Mouse (Mus musculus): ENCODE data around the gene N4bp1. TPM values are rescaled to one million over a fixed set of nuclear protein-coding genes. Genes with fewer than 3 reads are reported as not detected.
A peak's percentile ranks its signal among the peaks of the same experiment; 100 is the strongest.

The N4bp1 gene
- polyA plus RNA-seq, 1 experiment from 2014 or later = 35.2 TPM

DNA sequence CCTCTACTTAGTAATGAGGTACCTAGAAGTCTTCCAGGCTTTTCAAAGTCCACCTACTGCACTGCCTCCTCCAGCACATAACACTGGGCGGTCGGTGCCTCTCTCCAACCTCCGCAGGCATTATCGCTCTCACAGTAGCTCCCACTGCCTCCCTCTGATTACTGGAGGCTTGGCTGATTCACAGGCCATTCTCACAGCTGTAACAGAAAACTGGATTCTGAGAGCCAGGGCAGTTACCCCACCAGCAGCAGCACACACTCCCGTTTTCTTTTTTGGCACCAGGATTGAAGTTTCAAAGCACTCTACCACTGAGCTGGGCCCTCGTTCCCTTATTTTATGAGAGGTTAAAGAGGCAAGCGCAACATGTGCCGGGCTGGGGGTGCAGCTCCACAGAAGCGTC, 3.1 kb downstream of the N4bp1 start:
- ATAC-seq (no peak), DNase-seq (ENCODE audit: low read depth, low spot score) (no peak)
- in situ Hi-C loops (cut with MboI; ENCODE audit: low pct_unique_long_range_greater_than_20kb) = no loop called here
- H3K27me3 ChIP-seq = no peaks in the 10 kb centered on the region
- no peak for TF ChIP-seq CTCF (IDR thresholded peaks at IDR 0.05)
- ChIA-PET CTCF (no interaction called here), POLR2A (no interaction called here)

DNA sequence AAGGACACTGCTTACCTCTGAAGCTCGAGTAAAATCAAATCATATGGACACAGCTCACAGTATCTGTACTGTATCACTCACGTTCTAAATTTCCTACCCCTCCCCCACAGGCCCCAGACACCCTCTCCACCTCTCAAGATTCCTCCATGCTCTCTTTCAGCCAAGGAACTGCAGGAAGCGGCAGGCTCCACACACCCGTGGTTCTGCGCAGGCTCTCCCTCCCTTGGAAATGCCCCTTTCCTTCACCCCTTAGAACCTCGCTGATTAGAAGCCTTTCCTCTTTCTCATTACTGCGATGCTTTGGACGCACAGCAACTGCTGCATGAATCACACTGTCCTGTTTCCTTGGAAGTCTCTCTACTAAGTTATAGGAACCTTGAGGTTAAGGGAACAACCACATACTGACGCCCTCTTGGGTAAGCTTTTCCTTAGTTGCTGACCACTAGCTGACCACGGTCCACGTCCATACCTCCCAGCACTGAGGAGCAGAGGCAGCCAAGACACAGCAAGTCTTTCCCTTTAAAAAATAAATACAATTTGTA, 3.9 kb downstream of the N4bp1 start:
- ATAC-seq (no peak), DNase-seq (ENCODE audit: low read depth, low spot score) (no peak)
- POLR2A ChIA-PET = no interaction called here
- in situ Hi-C loops (cut with MboI; ENCODE audit: low pct_unique_long_range_greater_than_20kb) = no loop called here
- no peak for TF ChIP-seq CTCF (IDR thresholded peaks at IDR 0.05)
- CTCF ChIA-PET = no interaction called here
- no peaks in the 10 kb centered on the region for H3K27me3 ChIP-seq

DNA sequence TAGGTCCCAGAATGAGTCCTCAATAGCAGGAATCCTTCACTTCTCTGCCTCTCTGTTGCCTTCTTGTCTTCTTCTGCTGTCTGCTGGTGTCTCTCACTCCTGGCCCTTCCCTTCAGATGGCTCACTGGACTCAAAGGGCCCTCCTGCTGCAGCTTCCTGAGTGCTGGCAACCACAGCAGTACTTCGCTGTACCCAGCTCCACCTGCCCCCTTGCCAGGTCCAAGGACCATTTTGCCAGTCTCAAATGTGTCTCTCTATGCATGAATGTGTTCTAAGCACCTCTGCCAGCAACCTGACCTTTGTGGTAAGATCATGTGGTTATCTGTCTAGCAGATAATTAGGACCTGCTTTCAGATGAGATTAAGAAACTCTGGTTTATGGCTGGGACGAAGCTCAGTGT, 8.2 kb downstream of the N4bp1 start:
- DNase-seq (ENCODE audit: low read depth, low spot score) = no peak
- CTCF ChIA-PET = interaction anchor here (0.9 to 1.4 kb wide), 4 partner anchors 9 to 27 kb away, joined by 3 to 4 read pairs (median 3); no protein-coding TSS in a partner anchor

DNA sequence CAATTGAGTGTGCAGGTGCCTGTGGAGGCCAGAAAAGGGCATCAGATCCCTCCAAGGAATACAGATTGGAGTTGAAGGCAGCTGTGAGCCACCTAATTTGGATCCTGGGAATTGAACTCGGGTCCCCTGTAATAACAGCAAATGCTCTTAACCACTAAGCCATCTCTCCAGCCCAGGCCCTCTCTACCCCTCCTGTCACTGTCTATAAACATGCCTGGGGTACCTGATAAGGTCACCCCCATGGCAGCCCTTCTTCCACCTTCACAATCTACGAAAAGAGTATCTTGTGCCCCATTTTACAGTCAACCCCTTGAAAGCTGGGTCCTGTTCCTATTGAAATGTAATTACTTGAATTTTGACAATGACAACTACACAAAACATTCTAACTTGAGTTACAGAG, 11.0 kb downstream of the N4bp1 start:
- ChIA-PET POLR2A (interaction anchor here (1.0 kb wide), 1 partner anchor 9 kb away, joined by 4 read pairs; no protein-coding TSS in a partner anchor), CTCF (interaction anchor here (1.2 kb wide), 1 partner anchor 8 kb away, joined by 4 read pairs; no protein-coding TSS in a partner anchor)
- H3K27me3 ChIP-seq = no peaks in the 10 kb centered on the region
- TF ChIP-seq CTCF (IDR thresholded peaks at IDR 0.05) = no peak
- ATAC-seq (no peak), DNase-seq (ENCODE audit: low read depth, low spot score) (no peak)
- in situ Hi-C loops (cut with MboI; ENCODE audit: low pct_unique_long_range_greater_than_20kb) = no loop called here

More for the DNA sequence above, 8.2 kb downstream of the N4bp1 start:
- peak; percentile 5 for ATAC-seq
- no peaks in the 10 kb centered on the region for H3K27me3 ChIP-seq
- TF ChIP-seq CTCF (IDR thresholded peaks at IDR 0.05) = no peak
- in situ Hi-C loops (cut with MboI; ENCODE audit: low pct_unique_long_range_greater_than_20kb) = no loop called here
- POLR2A ChIA-PET = interaction anchor here (0.6 to 1.0 kb wide), 3 partner anchors 13 to 251 kb away, joined by 3 to 4 read pairs (median 3); no protein-coding TSS in a partner anchor

DNA sequence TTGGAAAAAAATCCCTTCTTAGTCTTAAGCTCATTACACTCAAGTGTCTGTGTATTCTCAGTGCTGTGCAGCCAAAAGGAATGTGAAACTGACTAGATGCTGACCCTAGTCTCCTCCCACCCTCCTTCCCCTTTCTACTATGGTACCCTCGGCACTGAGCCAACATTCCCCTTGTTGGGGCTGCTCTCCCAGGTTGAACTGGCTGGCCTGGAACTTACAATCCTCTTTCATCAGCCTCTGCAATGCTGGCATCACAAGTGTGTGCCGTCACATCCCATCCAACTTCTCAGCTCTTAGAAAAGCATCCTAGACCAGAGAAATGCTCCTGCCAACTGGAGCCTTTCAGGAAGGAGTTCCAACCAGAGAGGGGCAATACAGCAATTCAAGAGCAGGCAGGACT, 11.9 kb downstream of the N4bp1 start:
- no peak for TF ChIP-seq CTCF (IDR thresholded peaks at IDR 0.05)
- ChIA-PET POLR2A (interaction anchor here (1.0 kb wide), 1 partner anchor 10 kb away, joined by 4 read pairs; no protein-coding TSS in a partner anchor), CTCF (interaction anchor here (1.2 kb wide), 1 partner anchor 53 kb away, joined by 3 read pairs; no protein-coding TSS in a partner anchor)
- peak; percentile 56 for ATAC-seq
- DNase-seq (ENCODE audit: low read depth, low spot score) = no peak
- in situ Hi-C loops (cut with MboI; ENCODE audit: low pct_unique_long_range_greater_than_20kb) = no loop called here
- no peaks in the 10 kb centered on the region for H3K27me3 ChIP-seq

DNA sequence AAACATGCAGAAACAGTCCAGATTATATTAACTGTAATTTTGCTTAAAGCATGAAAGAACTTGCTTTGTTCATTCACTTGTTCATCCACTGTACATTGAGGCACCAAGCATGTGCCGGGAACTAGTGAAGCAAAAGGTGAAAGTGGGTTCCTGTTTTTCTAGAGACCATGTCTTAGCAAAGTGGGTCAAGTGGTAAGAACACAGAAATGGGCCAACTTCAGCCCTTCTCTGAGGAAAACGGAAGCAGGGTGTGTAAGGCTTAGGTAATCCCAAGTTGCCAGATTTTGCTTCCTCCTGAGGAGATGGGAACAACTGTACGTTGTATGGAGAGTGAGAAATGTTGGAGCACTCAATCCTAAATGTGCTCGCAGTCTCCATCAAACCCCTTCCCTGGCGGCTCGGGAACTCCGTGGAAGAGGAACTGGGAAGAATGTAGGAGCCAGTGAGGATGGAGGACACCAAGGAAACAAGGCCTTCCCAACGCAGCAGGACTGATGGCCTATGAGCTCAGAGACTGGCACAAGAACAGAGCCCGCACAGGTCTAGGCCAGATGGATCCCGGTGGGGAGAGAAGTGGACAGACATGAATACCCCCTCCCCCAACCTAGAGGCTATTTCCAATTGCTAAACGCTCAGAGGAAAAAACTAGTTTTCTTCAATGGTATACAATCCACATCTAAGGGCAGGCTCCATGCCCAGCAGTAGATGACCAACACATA, 12.8 kb downstream of the N4bp1 start:
- DNase-seq (ENCODE audit: low read depth, low spot score) (no peak), ATAC-seq (no peak)
- in situ Hi-C loops (cut with MboI; ENCODE audit: low pct_unique_long_range_greater_than_20kb) = no loop called here
- H3K27me3 ChIP-seq = no peaks in the 10 kb centered on the region
- CTCF ChIA-PET = interaction anchor here (1.2 kb wide), 1 partner anchor 52 kb away, joined by 3 read pairs; no protein-coding TSS in a partner anchor
- POLR2A ChIA-PET = no interaction called here
- no peak for TF ChIP-seq CTCF (IDR thresholded peaks at IDR 0.05)

DNA sequence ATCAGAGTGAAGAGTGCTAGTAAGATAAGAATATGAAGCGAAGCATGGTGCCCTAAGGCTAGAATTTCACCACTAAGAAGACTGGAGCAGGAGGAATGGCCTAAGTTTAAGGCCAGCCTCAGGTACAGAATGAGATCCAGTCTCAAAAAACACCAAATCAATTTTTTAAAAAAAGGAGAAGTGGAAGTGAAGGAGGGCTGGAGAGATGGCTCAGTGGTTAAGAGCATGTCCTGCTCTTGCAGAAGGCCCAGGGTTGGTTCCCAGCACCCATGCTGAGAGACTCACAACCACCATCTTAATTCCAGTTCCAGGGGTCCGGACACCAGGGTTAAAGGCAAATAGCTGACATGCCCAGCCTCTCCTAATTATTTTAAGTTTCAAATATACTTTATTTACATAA, 13.6 kb downstream of the N4bp1 start:
- ATAC-seq (no peak), DNase-seq (ENCODE audit: low read depth, low spot score) (no peak)
- no peaks in the 10 kb centered on the region for H3K27me3 ChIP-seq
- CTCF ChIA-PET = no interaction called here
- in situ Hi-C loops (cut with MboI; ENCODE audit: low pct_unique_long_range_greater_than_20kb) = no loop called here
- POLR2A ChIA-PET = no interaction called here
- no peak for TF ChIP-seq CTCF (IDR thresholded peaks at IDR 0.05)

DNA sequence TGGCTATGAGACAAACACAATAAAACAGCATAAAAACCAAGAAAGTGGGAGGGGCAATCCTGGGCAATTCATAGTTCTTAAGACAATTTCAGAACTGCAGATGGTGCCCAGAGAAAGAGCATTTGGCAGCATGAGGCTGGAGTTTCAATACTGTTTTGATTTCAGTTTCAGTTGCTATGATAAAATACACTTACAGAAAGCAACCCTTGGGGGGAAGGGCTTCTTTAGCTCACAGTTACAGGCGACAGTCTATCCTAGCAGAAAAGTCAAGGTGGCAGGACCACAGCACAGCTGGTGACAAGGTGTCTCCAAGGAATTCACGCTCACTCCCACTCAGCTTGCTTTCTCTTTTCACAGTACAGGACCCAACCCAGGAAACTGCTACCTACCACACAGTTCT, 14.3 kb downstream of the N4bp1 start:
- no peak for TF ChIP-seq CTCF (IDR thresholded peaks at IDR 0.05)
- no peaks in the 10 kb centered on the region for H3K27me3 ChIP-seq
- DNase-seq (ENCODE audit: low read depth, low spot score) (no peak), ATAC-seq (no peak)
- CTCF ChIA-PET = no interaction called here
- POLR2A ChIA-PET = no interaction called here
- in situ Hi-C loops (cut with MboI; ENCODE audit: low pct_unique_long_range_greater_than_20kb) = no loop called here

DNA sequence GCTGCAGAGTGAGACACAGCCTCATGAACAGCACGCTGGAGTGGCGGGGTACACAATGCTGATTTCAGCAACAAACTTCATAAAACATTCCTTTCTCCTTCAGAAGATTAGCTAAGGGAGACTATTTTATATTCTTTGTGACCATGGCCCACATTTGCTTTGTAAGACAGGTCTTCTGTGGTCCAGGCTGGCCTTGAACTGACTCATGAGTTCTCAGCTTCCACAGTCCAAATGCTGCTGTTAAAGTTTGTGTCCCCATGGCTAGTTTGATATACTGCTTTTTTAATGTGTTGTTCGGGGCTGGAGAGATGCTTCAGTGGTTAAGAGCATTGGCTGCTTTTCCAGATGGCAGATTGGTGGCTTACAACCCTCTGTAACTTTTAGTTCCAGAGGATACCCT, 17.0 kb downstream of the N4bp1 start:
- ChIA-PET POLR2A (interaction anchor here (1.0 kb wide), 1 partner anchor 20 kb away, joined by 3 read pairs; no protein-coding TSS in a partner anchor), CTCF (interaction anchor here (1.5 kb wide), 1 partner anchor 9 kb away, joined by 3 read pairs; no protein-coding TSS in a partner anchor)
- in situ Hi-C loops (cut with MboI; ENCODE audit: low pct_unique_long_range_greater_than_20kb) = no loop called here
- ATAC-seq = no peak
- no peak for DNase-seq (ENCODE audit: low read depth, low spot score)
- TF ChIP-seq CTCF (IDR thresholded peaks at IDR 0.05) = no peak
- no peaks in the 10 kb centered on the region for H3K27me3 ChIP-seq

DNA sequence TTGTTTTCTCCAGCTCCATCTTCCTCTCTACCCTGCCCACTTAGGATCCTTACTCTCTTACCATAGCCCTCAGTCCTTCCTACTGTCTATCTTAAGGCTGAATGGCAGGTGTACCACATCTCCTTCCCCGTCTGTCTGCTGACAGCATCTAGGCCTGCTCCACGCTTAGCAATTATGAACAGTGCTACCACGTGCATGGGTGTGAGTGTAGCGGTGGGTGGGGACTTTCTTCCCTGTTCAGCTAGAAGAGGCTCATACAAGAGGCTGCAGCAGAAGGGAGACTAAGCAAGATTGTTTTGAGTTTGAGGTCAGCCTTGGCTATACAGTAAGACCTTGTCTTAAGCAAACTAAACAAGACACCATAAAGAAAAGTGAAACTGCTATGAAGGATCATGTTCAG, 20.3 kb downstream of the N4bp1 start:
- no peak for ATAC-seq
- ChIA-PET POLR2A (no interaction called here), CTCF (interaction anchor here (1.1 kb wide), 1 partner anchor 11 kb away, joined by 3 read pairs; no protein-coding TSS in a partner anchor)
- DNase-seq (ENCODE audit: low read depth, low spot score) = no peak
- in situ Hi-C loops (cut with MboI; ENCODE audit: low pct_unique_long_range_greater_than_20kb) = no loop called here
- H3K27me3 ChIP-seq = no peaks in the 10 kb centered on the region
- TF ChIP-seq CTCF (IDR thresholded peaks at IDR 0.05) = no peak

DNA sequence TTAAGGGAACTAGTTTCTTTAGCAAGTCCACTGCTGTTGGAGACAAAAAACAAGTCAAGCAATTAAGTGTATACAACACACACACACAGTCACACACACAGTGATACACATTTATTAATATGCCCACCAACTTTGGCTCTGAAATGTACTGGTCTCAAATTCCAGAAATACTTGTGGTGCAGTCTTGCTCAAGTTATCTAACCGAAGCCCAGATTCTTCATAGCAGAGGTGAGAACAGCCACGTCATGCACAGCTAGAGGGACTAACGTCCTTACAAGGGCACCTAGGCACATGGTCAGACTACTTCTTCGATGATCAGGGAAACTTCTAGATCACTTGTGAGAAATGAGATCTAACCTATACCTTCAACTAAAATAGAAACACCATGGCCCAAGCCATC, 22.2 kb downstream of the N4bp1 start:
- no peak for DNase-seq (ENCODE audit: low read depth, low spot score)
- ChIA-PET POLR2A (interaction anchor here (1.6 kb wide), 1 partner anchor 14 kb away, joined by 3 read pairs; no protein-coding TSS in a partner anchor), CTCF (interaction anchor here (1.1 kb wide), 1 partner anchor 14 kb away, joined by 4 read pairs; no protein-coding TSS in a partner anchor)
- ATAC-seq = peak; percentile 94
- TF ChIP-seq CTCF (IDR thresholded peaks at IDR 0.05) = no peak
- in situ Hi-C loops (cut with MboI; ENCODE audit: low pct_unique_long_range_greater_than_20kb) = no loop called here
- H3K27me3 ChIP-seq = no peaks in the 10 kb centered on the region
